Mouse (Mus musculus) cerebellum, postnatal 14 days (tissue): ENCODE measurements around the gene Pbld1.
A peak's percentile ranks its signal among the peaks of the same experiment; 100 is the strongest.

ENCODE experiments used
- DNase-seq, 2 experiments: peaks; one replicate each; pipeline ENCODE4 v3.0.0; 2021; ENCODE audit warnings: mixed read lengths in 2 of 2

Gene Pbld1

GRCm38 (mm10) chr10:63099521-63099920, 39.6 kb downstream of the Pbld1 start, which contains the start of gene Atoh7:
Atoh7 (plus strand) TSS chr10:63099651.
- peak; percentile 88 for DNase-seq

GRCm38 (mm10) chr10:63099941-63100562, 40.1 kb downstream of the Pbld1 start:
- DNase-seq = peak; percentile 90 to 93

GRCm38 (mm10) chr10:63100657-63101056, 40.7 kb downstream of the Pbld1 start:
- peak in 1 of 2 experiments; percentile 18 for DNase-seq

GRCm38 (mm10) chr10:63113027-63113604, 53.2 kb downstream of the Pbld1 start:
- peak in 1 of 2 experiments; percentile 19 for DNase-seq

GRCm38 (mm10) chr10:63113716-63114360, 53.9 kb downstream of the Pbld1 start:
- peak in 1 of 2 experiments; percentile 1 for DNase-seq

- no peak for DNase-seq
Measured at GRCm38 (mm10) chr10:63115881-63116280, 55.9 kb downstream of the Pbld1 start.

GRCm38 (mm10) chr10:63116376-63116775, 56.4 kb downstream of the Pbld1 start:
- DNase-seq = no peak

- DNase-seq = no peak
Measured at GRCm38 (mm10) chr10:63117583-63117982, 57.6 kb downstream of the Pbld1 start.

GRCm38 (mm10) chr10:63119916-63120315, 60.0 kb downstream of the Pbld1 start:
- DNase-seq = no peak

- no peak for DNase-seq
Measured at GRCm38 (mm10) chr10:63121961-63122360, 62.0 kb downstream of the Pbld1 start.

- DNase-seq = peak; percentile 55 to 59
Measured at GRCm38 (mm10) chr10:63122516-63122915, 62.6 kb downstream of the Pbld1 start.

- DNase-seq = no peak
Measured at GRCm38 (mm10) chr10:63123141-63123540, 63.2 kb downstream of the Pbld1 start.

- DNase-seq = no peak
Measured at GRCm38 (mm10) chr10:63124016-63124415, 64.1 kb downstream of the Pbld1 start.

GRCm38 (mm10) chr10:63125343-63125742, 65.4 kb downstream of the Pbld1 start:
- DNase-seq = peak in 1 of 2 experiments; percentile 33

- DNase-seq = no peak
Measured at GRCm38 (mm10) chr10:63126116-63126515, 66.2 kb downstream of the Pbld1 start.

GRCm38 (mm10) chr10:63127156-63127555, 67.2 kb downstream of the Pbld1 start:
- no peak for DNase-seq
